Mouse (Mus musculus) small intestine, adult 2 months (tissue): ENCODE measurements around the gene Gng7. TPM values are rescaled to one million over a fixed set of nuclear protein-coding genes. Genes with fewer than 3 reads are reported as not detected.

Experiments used
- H3K27ac ChIP-seq: fragments of 200-500 bp; 2 replicates; pipeline ENCODE4 v1.5.1; 2012; ENCODE audit warnings: low read depth, low read length, control low read depth, inconsistent platforms; ENCODE audit not compliant: insufficient read depth
- H3K27me3 ChIP-seq: fragments of 200-500 bp; 2 replicates; pipeline ENCODE4 v1.6.1; 2012; ENCODE audit warnings: mild to moderate bottlenecking, moderate library complexity, low read length, inconsistent platforms; ENCODE audit not compliant: control insufficient read depth, insufficient read depth
- H3K36me3 ChIP-seq: fragments of 200-500 bp; 2 replicates; pipeline ENCODE4 v1.6.1; 2012; ENCODE audit warnings: mild to moderate bottlenecking, low read length, control low read depth, inconsistent platforms; ENCODE audit not compliant: control insufficient read depth, insufficient read depth
- H3K4me1 ChIP-seq: fragments of 200-500 bp; 2 replicates; pipeline ENCODE4 v1.6.1; 2012; ENCODE audit warnings: low read length, inconsistent platforms, mixed read lengths; ENCODE audit not compliant: control insufficient read depth, insufficient read depth, insufficient read length
- H3K4me3 ChIP-seq: fragments of 200-500 bp; 2 replicates; pipeline ENCODE4 v1.5.1; 2012; ENCODE audit warnings: low read depth, mild to moderate bottlenecking, control low read depth, inconsistent platforms, low read length, moderate library complexity
- CTCF ChIP-seq: fragments of 200-500 bp; IDR thresholded peaks from 2 replicates; pipeline ENCODE4 v1.5.1; 2012; ENCODE audit warnings: low read depth, mild to moderate bottlenecking, control low read depth, inconsistent platforms, low read length, moderate library complexity, mixed read lengths; ENCODE audit not compliant: insufficient replicate concordance, insufficient read length; ENCODE audit errors: extremely low read depth
- POLR2A ChIP-seq: fragments of 200-500 bp; IDR thresholded peaks from 2 replicates; pipeline ENCODE4 v1.6.1; 2012; ENCODE audit warnings: low read depth, mild to moderate bottlenecking, control low read depth, inconsistent platforms, low read length, moderate library complexity
- WGBS: fragments of 180-500 bp; shearing (Covaris S2); methylation state at CpG from one replicate; pipeline ENCODE4 v1.1.7; 2018; 5-methylcytosine and 5-hydroxymethylcytosine counted together
- polyA plus RNA-seq: library from polyadenylated mRNA; depleted of rRNA; stranded (reverse); fragments of >200 nt; gene quantifications from 2 replicates; pipeline ENCODE4 v1.2.3, GENCODE M21; 2012

Gng7 gene
- polyA plus RNA-seq, 1 experiment: 0.44 TPM

GRCm38 (mm10) chr10:80999362-81000196 is 15.2 kb downstream of the Gng7 start:
- no peaks in the 10 kb centered on the region for H3K36me3 ChIP-seq
- H3K27ac ChIP-seq: no peak overlapping the region
- 18% methylated on average over 37 of the region's 37 CpGs for WGBS
- no peak overlapping the region for H3K4me3 ChIP-seq
- H3K27me3 ChIP-seq: no peaks in the 10 kb centered on the region
- TF ChIP-seq CTCF (peak; percentile 73), POLR2A (no peak)
- peaks cover 5% of the 10 kb centered on the region for H3K4me1 ChIP-seq

GRCm38 (mm10) chr10:80998778-80999177 is 16.0 kb downstream of the Gng7 start:
- peaks cover 5% of the 10 kb centered on the region for H3K4me1 ChIP-seq
- WGBS: 6% methylated on average over 12 of the region's 12 CpGs

GRCm38 (mm10) chr10:80998021-80998420 is 16.7 kb downstream of the Gng7 start:
- peaks cover 5% of the 10 kb centered on the region for H3K4me1 ChIP-seq
- WGBS: 44% methylated on average over 14 of the region's 14 CpGs
- no peak overlapping the region for H3K4me3 ChIP-seq
- TF ChIP-seq POLR2A (no peak), CTCF (no peak)
- H3K27ac ChIP-seq: no peak overlapping the region
- H3K36me3 ChIP-seq: no peaks in the 10 kb centered on the region
- H3K27me3 ChIP-seq: no peaks in the 10 kb centered on the region

More at GRCm38 (mm10) chr10:80998778-80999177, 16.0 kb downstream of the Gng7 start:
- H3K4me3 ChIP-seq: no peak overlapping the region
- peak; percentile 75; the same call in 1 of the 2 replicates for TF ChIP-seq CTCF
- no peak for TF ChIP-seq POLR2A
- no peaks in the 10 kb centered on the region for H3K27me3 ChIP-seq
- no peak overlapping the region for H3K27ac ChIP-seq
- no peaks in the 10 kb centered on the region for H3K36me3 ChIP-seq

GRCm38 (mm10) chr10:80997332-80997731 is 17.4 kb downstream of the Gng7 start:
- WGBS: 78% methylated on average over 8 of the region's 8 CpGs
- no peak for TF ChIP-seq POLR2A
- no peak for TF ChIP-seq CTCF
- Histone ChIP-seq H3K36me3 (no peaks in the 10 kb centered on the region), H3K4me3 (no peak overlapping the region), H3K4me1 (peaks cover 5% of the 10 kb centered on the region), H3K27me3 (no peaks in the 10 kb centered on the region), H3K27ac (no peak overlapping the region)

GRCm38 (mm10) chr10:80996501-80996900 is 18.2 kb downstream of the Gng7 start:
- WGBS: 91% methylated on average over 8 of the region's 8 CpGs
- Histone ChIP-seq H3K4me3 (no peak overlapping the region), H3K36me3 (no peaks in the 10 kb centered on the region), H3K27ac (no peak overlapping the region), H3K4me1 (peaks cover 5% of the 10 kb centered on the region), H3K27me3 (no peaks in the 10 kb centered on the region)
- no peak for TF ChIP-seq POLR2A
- TF ChIP-seq CTCF: no peak

GRCm38 (mm10) chr10:80995091-80995632 is 19.6 kb downstream of the Gng7 start:
- H3K36me3 ChIP-seq: no peaks in the 10 kb centered on the region
- no peak overlapping the region for H3K4me3 ChIP-seq
- no peaks in the 10 kb centered on the region for H3K27me3 ChIP-seq
- WGBS: 9% methylated on average over 21 of the region's 21 CpGs
- H3K27ac ChIP-seq: no peak overlapping the region
- TF ChIP-seq POLR2A (no peak), CTCF (peak; percentile 97; the same call in 1 of the 2 replicates)
- peaks cover 5% of the 10 kb centered on the region for H3K4me1 ChIP-seq

- Histone ChIP-seq H3K27ac (no peak overlapping the region), H3K27me3 (no peaks in the 10 kb centered on the region), H3K36me3 (no peaks in the 10 kb centered on the region), H3K4me1 (peaks cover 3% of the 10 kb centered on the region), H3K4me3 (no peak overlapping the region)
- WGBS: 32% methylated on average over 4 of the region's 4 CpGs
- TF ChIP-seq POLR2A: no peak
- no peak for TF ChIP-seq CTCF
These were observed 20.1 kb downstream of the Gng7 start for GRCm38 (mm10) chr10:80994621-80995020.
